In genomic region chr4:118542510-118543157, GRCm38 (mm10) we compare ENCODE assay signal across 10 mouse cellular contexts. TPM values are rescaled to one million over a fixed set of nuclear protein-coding genes. Genes with fewer than 3 reads are reported as not detected.
DNase-seq lines count a peak whose midpoint lies in the region; ATAC-seq lines count a peak whose summit lies in the region.
"Had no signal": no experiment of that assay in that cellular context is flagged by ENCODE, and none has a peak within 500 bp of the region (broad histone marks: within the 10 kb centered on the region; RNA-seq: fewer than 3 reads in every experiment).

No protein-coding gene starts in this region.

- no peak for ATAC-seq in hindbrain, embryonic 11.5 days (ENCODE audit: low FRiP score)
- no peak for ATAC-seq in hindbrain, embryonic 14.5 days (ENCODE audit: low FRiP score)
- ATAC-seq in intestine, embryonic 16.5 days = no peak
- no peak for ATAC-seq in stomach, embryonic 16.5 days (ENCODE audit: insufficient read depth, low FRiP score)

- H3K4me3 ChIP-seq in hindbrain, embryonic 11.5 days (ENCODE audit: low read depth, low read length) = no peak overlapping the region
- no peak overlapping the region for H3K4me3 ChIP-seq in hindbrain, embryonic 14.5 days (replicated peaks; ENCODE audit: low read length)
- peak overlapping the region; percentile 47 for H3K4me3 ChIP-seq in intestine, embryonic 16.5 days (ENCODE audit: low read length)
- H3K4me3 ChIP-seq in stomach, embryonic 16.5 days (replicated peaks; ENCODE audit: low read length) = peak overlapping the region; percentile 39

- no peak overlapping the region for H3K9ac ChIP-seq in hindbrain, embryonic 11.5 days (ENCODE audit: low read depth, low read length)
- no peak overlapping the region for H3K9ac ChIP-seq in hindbrain, embryonic 14.5 days
- peak overlapping the region; percentile 67 for H3K9ac ChIP-seq in intestine, embryonic 16.5 days (ENCODE audit: low read depth, low read length)
- peak overlapping the region; percentile 49 for H3K9ac ChIP-seq in stomach, embryonic 16.5 days (ENCODE audit: low read length)

- DNase-seq in hindbrain, embryonic 11.5 days (ENCODE audit: low spot score) = no peak
- no peak for DNase-seq in hindbrain, embryonic 14.5 days (ENCODE audit: low spot score)
- DNase-seq in right cerebral cortex, adult 18-20 months = peak; percentile 23
- no peak for DNase-seq in right cerebral cortex, postnatal 14 days
- DNase-seq in right cerebral cortex, postnatal 25 days = no peak
- DNase-seq in thymus, postnatal 4 days = no peak
- DNase-seq: cerebellum, adult 11-12 months had no signal

- H3K36me3 ChIP-seq in hindbrain, embryonic 11.5 days (ENCODE audit: control insufficient read depth, insufficient read depth, low read length) = no peaks in the 10 kb centered on the region
- no peaks in the 10 kb centered on the region for H3K36me3 ChIP-seq in hindbrain, embryonic 14.5 days (replicated peaks; ENCODE audit: control insufficient read depth, insufficient read depth)
- H3K36me3 ChIP-seq in intestine, embryonic 16.5 days (ENCODE audit: control insufficient read depth, insufficient read depth, low read length) = no peaks in the 10 kb centered on the region
- H3K36me3 ChIP-seq in stomach, embryonic 16.5 days (ENCODE audit: control insufficient read depth, insufficient read depth, low read length) = no peaks in the 10 kb centered on the region

- H3K4me2 ChIP-seq in hindbrain, embryonic 11.5 days (replicated peaks; ENCODE audit: low read depth, low read length) = 0 out of 2 replicates have a peak overlapping the region, but pooled peaks have one; percentile 52
- H3K4me2 ChIP-seq in hindbrain, embryonic 14.5 days (replicated peaks) = no peak overlapping the region; the same call in 1 of the 2 replicates
- H3K4me2 ChIP-seq in intestine, embryonic 16.5 days (ENCODE audit: low read depth, low read length) = peak overlapping the region; percentile 59
- H3K4me2 ChIP-seq in stomach, embryonic 16.5 days (ENCODE audit: low read depth, low read length) = peak overlapping the region; percentile 50

- 58% methylated on average over 9 of the region's 9 CpGs for WGBS in hindbrain, embryonic 11.5 days
- 59% methylated on average over 9 of the region's 9 CpGs for WGBS in hindbrain, embryonic 14.5 days
- WGBS in intestine, embryonic 16.5 days = 50% methylated on average over 9 of the region's 9 CpGs
- 41% methylated on average over 9 of the region's 9 CpGs for WGBS in stomach, embryonic 16.5 days

- H3K27ac ChIP-seq in hindbrain, embryonic 11.5 days (ENCODE audit: low read depth, low read length) = no peak overlapping the region
- H3K27ac ChIP-seq in hindbrain, embryonic 14.5 days = no peak overlapping the region
- H3K27ac ChIP-seq in intestine, embryonic 16.5 days (ENCODE audit: low read length) = peak overlapping the region; percentile 79
- peak overlapping the region; percentile 91 for H3K27ac ChIP-seq in stomach, embryonic 16.5 days (ENCODE audit: low read length)

- 0 out of 2 replicates have a peak, but pooled peaks cover 2% of the 10 kb centered on the region for H3K4me1 ChIP-seq in hindbrain, embryonic 11.5 days (replicated peaks; ENCODE audit: control insufficient read depth, insufficient read depth, low read length)
- H3K4me1 ChIP-seq in hindbrain, embryonic 14.5 days (replicated peaks; ENCODE audit: control insufficient read depth, insufficient read depth, low read length) = peaks cover 4% of the 10 kb centered on the region; the same call in 1 of the 2 replicates
- H3K4me1 ChIP-seq in intestine, embryonic 16.5 days (ENCODE audit: control insufficient read depth, insufficient read depth, low read length) = peaks cover 7% of the 10 kb centered on the region; the same call in 1 of the 2 replicates
- no peaks in the 10 kb centered on the region; the same call in 1 of the 2 replicates for H3K4me1 ChIP-seq in stomach, embryonic 16.5 days (ENCODE audit: control insufficient read depth, insufficient read depth, low read length)

- H3K9me3 ChIP-seq in hindbrain, embryonic 11.5 days (ENCODE audit: control insufficient read depth, low read length) = no peaks in the 10 kb centered on the region
- no peaks in the 10 kb centered on the region for H3K9me3 ChIP-seq in hindbrain, embryonic 14.5 days (ENCODE audit: control insufficient read depth, low read length)
- H3K9me3 ChIP-seq in intestine, embryonic 16.5 days (ENCODE audit: control insufficient read depth, low read length) = no peaks in the 10 kb centered on the region
- no peaks in the 10 kb centered on the region for H3K9me3 ChIP-seq in stomach, embryonic 16.5 days (replicated peaks; ENCODE audit: control insufficient read depth, low read length)

- H3K27me3 ChIP-seq in hindbrain, embryonic 11.5 days (ENCODE audit: control insufficient read depth, insufficient read depth, low read length) = peaks cover 4% of the 10 kb centered on the region; the same call in 1 of the 2 replicates
- H3K27me3 ChIP-seq in hindbrain, embryonic 14.5 days (ENCODE audit: control insufficient read depth, insufficient read depth, low read length) = 0 out of 2 replicates have a peak, but pooled peaks cover 12% of the 10 kb centered on the region
- H3K27me3 ChIP-seq in intestine, embryonic 16.5 days (replicated peaks; ENCODE audit: control insufficient read depth, insufficient read depth, low read length) = no peaks in the 10 kb centered on the region
- H3K27me3 ChIP-seq in stomach, embryonic 16.5 days (ENCODE audit: control insufficient read depth, insufficient read depth, low read length) = no peaks in the 10 kb centered on the region
- H3K27me3 ChIP-seq: Patski had no signal

RNA-seq across cellular contexts. Expression of gene Tmem125, which starts 1.2 kb away (rescaled TPM):
- 0.40 and 0.46 TPM in 2 replicates for polyA plus RNA-seq in hindbrain, embryonic 11.5 days (2014; fragmentation: Nextera tagmentation; extraction: Ambion mirVana)
- not detected in 2 replicates for polyA plus RNA-seq in hindbrain, embryonic 14.5 days (2014; fragmentation: Nextera tagmentation; extraction: Ambion mirVana)
- 20.0 and 20.1 TPM in 2 replicates for polyA plus RNA-seq in intestine, embryonic 16.5 days (2015; fragmentation: Nextera tagmentation; extraction: Ambion mirVana)
- polyA plus RNA-seq in stomach, embryonic 16.5 days (2015; fragmentation: Nextera tagmentation; extraction: Ambion mirVana) = 16.7 and 24.0 TPM in 2 replicates

RNA-seq across cellular contexts. Expression of gene 2610528J11Rik, which starts 15.8 kb away (rescaled TPM):
- polyA plus RNA-seq in hindbrain, embryonic 11.5 days (2014; fragmentation: Nextera tagmentation; extraction: Ambion mirVana) = 0.77 and 2.1 TPM in 2 replicates
- polyA plus RNA-seq in hindbrain, embryonic 14.5 days (2014; fragmentation: Nextera tagmentation; extraction: Ambion mirVana) = not detected in 2 replicates
- polyA plus RNA-seq in intestine, embryonic 16.5 days (2015; fragmentation: Nextera tagmentation; extraction: Ambion mirVana) = 104 and 121 TPM in 2 replicates
- 31.8 and 36.6 TPM in 2 replicates for polyA plus RNA-seq in stomach, embryonic 16.5 days (2015; fragmentation: Nextera tagmentation; extraction: Ambion mirVana)
- polyA plus RNA-seq: Patski had no signal

RNA-seq across cellular contexts. Expression of gene Tie1, which starts 52.8 kb away (rescaled TPM):
- polyA plus RNA-seq in hindbrain, embryonic 11.5 days (2014; fragmentation: Nextera tagmentation; extraction: Ambion mirVana) = 8.8 and 12.2 TPM in 2 replicates
- polyA plus RNA-seq in hindbrain, embryonic 14.5 days (2014; fragmentation: Nextera tagmentation; extraction: Ambion mirVana) = 14.3 and 15.1 TPM in 2 replicates
- polyA plus RNA-seq in intestine, embryonic 16.5 days (2015; fragmentation: Nextera tagmentation; extraction: Ambion mirVana) = 21.3 and 21.8 TPM in 2 replicates
- 25.4 and 27.6 TPM in 2 replicates for polyA plus RNA-seq in stomach, embryonic 16.5 days (2015; fragmentation: Nextera tagmentation; extraction: Ambion mirVana)
- polyA plus RNA-seq: Patski had no signal

Comparison
In these comparisons a context has a peak if more than half of its experiments do, and no peak if none do; other contexts are left out.
1. H3K27ac ChIP-seq: peak in intestine, embryonic 16.5 days (single experiment) and stomach, embryonic 16.5 days (single experiment); none in hindbrain, embryonic 11.5 days (single experiment) and hindbrain, embryonic 14.5 days (single experiment).
2. H3K4me3 ChIP-seq: peak in intestine, embryonic 16.5 days (single experiment) and stomach, embryonic 16.5 days (single experiment); none in hindbrain, embryonic 11.5 days (single experiment) and hindbrain, embryonic 14.5 days (single experiment).
3. H3K9ac ChIP-seq: peak in intestine, embryonic 16.5 days (single experiment) and stomach, embryonic 16.5 days (single experiment); none in hindbrain, embryonic 11.5 days (single experiment) and hindbrain, embryonic 14.5 days (single experiment).
4. RNA of gene Tmem125, which starts 1.2 kb away (polyA plus RNA-seq): 20.0 to 20.1 TPM in intestine, embryonic 16.5 days and 16.7 to 24.0 TPM in stomach, embryonic 16.5 days; 0.40 to 0.46 TPM in hindbrain, embryonic 11.5 days and not detected in hindbrain, embryonic 14.5 days; every median in the first group is over 10 times any median in the second.
5. RNA of gene 2610528J11Rik, which starts 15.8 kb away (polyA plus RNA-seq): 104 to 121 TPM in intestine, embryonic 16.5 days and 31.8 to 36.6 TPM in stomach, embryonic 16.5 days; 0.77 to 2.1 TPM in hindbrain, embryonic 11.5 days and not detected in hindbrain, embryonic 14.5 days; every median in the first group is over 10 times any median in the second.